ENCODE assay signal across 8 mouse cellular contexts in genomic region chrX:113185230-113185985, GRCm38 (mm10). TPM values are rescaled to one million over a fixed set of nuclear protein-coding genes. Genes with fewer than 3 reads are reported as not detected.
DNase-seq lines count a peak whose midpoint lies in the region; ATAC-seq and TF ChIP-seq lines count a peak whose summit lies in the region.

Chm (minus strand) TSS chrX:113185517.

- peak within 1 kb of the TSS; percentile 95 for H3K27ac ChIP-seq in cortical plate, adult 2 months (ENCODE audit: insufficient read depth, low read length)

- DNase-seq in adrenal gland, adult 2 months: peak; percentile 63
- peak in 1 of 2 experiments; percentile 2 for DNase-seq in gastrocnemius, adult 8-10 months (ENCODE audit: low spot score in 2 of 2)
- DNase-seq in induced T-regulatory cell, adult 2 months (ENCODE audit: low read depth): peak; percentile 85
- peak; percentile 19 to 24 for DNase-seq in left cerebral cortex, adult 8-10 months (ENCODE audit: low spot score in 2 of 2)
- DNase-seq in right cerebral cortex, adult 18-20 months: peak; percentile 52
- DNase-seq in yolk sac, embryonic 10.5 days (ENCODE audit: low spot score): peak; percentile 69

- no peaks in the 10 kb centered on the region for H3K4me1 ChIP-seq in cortical plate, adult 2 months (ENCODE audit: control insufficient read depth, insufficient read depth, low read length)

- ATAC-seq in megakaryocyte, adult 5-6 weeks (ENCODE audit: poor library complexity, severe bottlenecking): peak; percentile 100

- peak; percentile 40; the same call in 1 of the 2 replicates for TF ChIP-seq POLR2A in cortical plate, adult 2 months (IDR thresholded peaks at IDR 0.05; ENCODE audit: extremely low read depth, insufficient read depth, low read length)

- peak within 1 kb of the TSS; percentile 100 for H3K4me3 ChIP-seq in cortical plate, adult 2 months (ENCODE audit: insufficient read depth, low read length)

- TF ChIP-seq CTCF in cortical plate, adult 2 months (IDR thresholded peaks at IDR 0.05; ENCODE audit: extremely low read depth, insufficient read depth, low read length): no peak

RNA-seq across cellular contexts. Expression of gene Chm, which starts in this region (rescaled TPM):
- 10 to 100 TPM; 16.0 to 19.6 TPM for total RNA-seq in adrenal gland, adult 2 months (2021)
- 0.36 and 0.65 TPM in 2 replicates for polyA plus RNA-seq in adrenal gland, adult 2 months (2012; rRNA removed)
- polyA plus RNA-seq in cortical plate, adult 2 months (2012; rRNA removed): 11.0 and 12.2 TPM in 2 replicates
- 10 to 100 TPM; 13.6 to 18.3 (median 16.5) TPM for total RNA-seq in gastrocnemius, adult 8-10 months (2022)
- 10 to 100 TPM; 38.5 to 45.4 (median 41.9) TPM for total RNA-seq in left cerebral cortex, adult 8-10 months (2022)
- 20.4 and 28.8 TPM in 2 replicates for total RNA-seq in megakaryocyte, adult 5-6 weeks (2015)
- total RNA-seq in megakaryocyte, adult 5-6 weeks (2017): 31.2 and 32.9 TPM in 2 replicates
